Mouse (Mus musculus) stomach, embryonic 14.5 days (tissue): ENCODE measurements around the gene Grap2. TPM values are rescaled to one million over a fixed set of nuclear protein-coding genes. Genes with fewer than 3 reads are reported as not detected.

Experiments used
- ATAC-seq: fragments of 200-750 bp; cut with Nextera tagmentation; 2 replicates; pipeline ENCODE4 v1.8.0; 2017; ENCODE audit warnings: low read depth, moderate TSS enrichment; ENCODE audit not compliant: insufficient number of reproducible peaks, insufficient read depth, low FRiP score
- H3K27ac ChIP-seq: fragments of 300-500 bp; sonication (generic); 2 replicates; pipeline ENCODE4 v1.5.1; 2014; ENCODE audit warnings: mild to moderate bottlenecking, low read length, moderate library complexity, mixed read lengths
- H3K27me3 ChIP-seq: fragments of 300-500 bp; sonication (generic); 2 replicates; pipeline ENCODE4 v1.6.1; 2014; ENCODE audit warnings: low read length, control low read depth, mixed read lengths; ENCODE audit not compliant: control insufficient read depth, insufficient read depth
- H3K36me3 ChIP-seq: fragments of 300-500 bp; sonication (generic); 2 replicates; pipeline ENCODE4 v1.6.1; 2014; ENCODE audit warnings: mild to moderate bottlenecking, control low read depth, low read length, moderate library complexity, mixed read lengths; ENCODE audit not compliant: control insufficient read depth, insufficient read depth
- H3K4me1 ChIP-seq: fragments of 300-500 bp; sonication (generic); 2 replicates; pipeline ENCODE4 v1.6.1; 2014; ENCODE audit warnings: low read length, control low read depth, mixed read lengths; ENCODE audit not compliant: control insufficient read depth, insufficient read depth
- H3K4me2 ChIP-seq: fragments of 300-500 bp; sonication (generic); replicated peaks from 2 replicates; pipeline ENCODE4 v1.6.1; 2014; ENCODE audit warnings: low read depth, low read length, control low read depth
- H3K4me3 ChIP-seq: fragments of 300-500 bp; sonication (generic); 2 replicates; pipeline ENCODE4 v1.5.1; 2014; ENCODE audit warnings: low read depth, low read length, control low read depth
- H3K9ac ChIP-seq: fragments of 300-500 bp; sonication (generic); replicated peaks from 2 replicates; pipeline ENCODE4 v1.6.1; 2014; ENCODE audit warnings: low read depth, mild to moderate bottlenecking, control low read depth, low read length, moderate library complexity, mixed read lengths
- H3K9me3 ChIP-seq: fragments of 300-500 bp; sonication (generic); 2 replicates; pipeline ENCODE4 v1.6.1; 2016; ENCODE audit warnings: low read depth, low read length, control low read depth; ENCODE audit not compliant: control insufficient read depth
- WGBS: fragments of 180-500 bp; shearing (Covaris S2); extraction: QIAGEN DNeasy Blood & Tissue Kit; methylation state at CpG from one replicate; pipeline ENCODE4 v1.1.7; 2014; 5-methylcytosine and 5-hydroxymethylcytosine counted together
- polyA plus RNA-seq: library from polyadenylated mRNA; unstranded; fragments of >200 nt; fragmentation: Nextera tagmentation; extraction: Ambion mirVana; gene quantifications from 2 replicates; pipeline ENCODE4 v1.2.1, GENCODE M21; 2014

The Grap2 gene
- polyA plus RNA-seq, 1 experiment from 2014 or later = 0.97 TPM

- H3K36me3 ChIP-seq = no peaks in the 10 kb centered on the region
- H3K4me3 ChIP-seq = no peak overlapping the region
- no peak for ATAC-seq
- H3K4me2 ChIP-seq = no peak overlapping the region
- H3K9ac ChIP-seq = no peak overlapping the region
- WGBS = 80% methylated on average over 7 of the region's 7 CpGs
- H3K9me3 ChIP-seq = no peaks in the 10 kb centered on the region
- H3K27me3 ChIP-seq = no peaks in the 10 kb centered on the region
- no peak overlapping the region for H3K27ac ChIP-seq
- no peaks in the 10 kb centered on the region; the same call in 1 of the 2 replicates for H3K4me1 ChIP-seq
Measured at GRCm38 (mm10) chr15:80630147-80630546, 57.8 kb downstream of the Grap2 start.

- H3K9me3 ChIP-seq = no peaks in the 10 kb centered on the region
- H3K9ac ChIP-seq = no peak overlapping the region
- no peak overlapping the region for H3K4me2 ChIP-seq
- H3K4me1 ChIP-seq = no peaks in the 10 kb centered on the region; the same call in 1 of the 2 replicates
- no peak overlapping the region for H3K27ac ChIP-seq
- H3K4me3 ChIP-seq = no peak overlapping the region
- H3K27me3 ChIP-seq = no peaks in the 10 kb centered on the region
- no peaks in the 10 kb centered on the region for H3K36me3 ChIP-seq
- WGBS = 47% methylated on average over 14 of the region's 14 CpGs
- ATAC-seq = no peak
Measured at GRCm38 (mm10) chr15:80630711-80631110, 58.3 kb downstream of the Grap2 start.

DNA sequence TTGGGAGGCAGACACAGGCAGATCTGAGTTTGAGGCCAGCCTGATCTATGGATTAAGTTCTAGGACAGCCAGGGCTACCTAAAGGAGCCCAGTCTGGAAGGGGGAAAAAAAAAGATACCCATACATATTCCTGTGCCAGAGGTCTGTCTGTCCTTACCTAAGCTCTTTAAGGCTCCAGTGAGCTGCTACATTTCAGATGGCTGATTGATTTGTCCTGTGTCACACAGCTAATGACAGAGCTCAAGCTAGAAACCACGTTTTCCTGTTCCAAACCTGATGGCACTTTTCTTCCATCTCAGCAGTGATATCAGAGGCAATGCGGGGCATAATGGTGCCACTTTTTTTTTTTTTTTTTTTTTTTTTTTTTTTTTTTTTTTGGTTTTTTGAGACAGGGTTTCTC is 58.9 kb downstream of the Grap2 start:
- no peak for ATAC-seq
- no peak overlapping the region for H3K4me2 ChIP-seq
- no peak overlapping the region for H3K9ac ChIP-seq
- no peaks in the 10 kb centered on the region for H3K27me3 ChIP-seq
- H3K36me3 ChIP-seq = no peaks in the 10 kb centered on the region
- H3K4me3 ChIP-seq = no peak overlapping the region
- no peak overlapping the region for H3K27ac ChIP-seq
- H3K9me3 ChIP-seq = no peaks in the 10 kb centered on the region
- WGBS = 86% methylated on average over 2 of the region's 2 CpGs
- no peaks in the 10 kb centered on the region; the same call in 1 of the 2 replicates for H3K4me1 ChIP-seq

- H3K27ac ChIP-seq = no peak overlapping the region
- H3K27me3 ChIP-seq = no peaks in the 10 kb centered on the region
- no peaks in the 10 kb centered on the region for H3K9me3 ChIP-seq
- no peak overlapping the region for H3K9ac ChIP-seq
- 87% methylated on average over 13 of the region's 13 CpGs for WGBS
- H3K4me2 ChIP-seq = no peak overlapping the region
- no peak overlapping the region for H3K4me3 ChIP-seq
- no peaks in the 10 kb centered on the region for H3K36me3 ChIP-seq
- no peak for ATAC-seq
- H3K4me1 ChIP-seq = no peaks in the 10 kb centered on the region; the same call in 1 of the 2 replicates
Measured at GRCm38 (mm10) chr15:80632280-80632893, 60.0 kb downstream of the Grap2 start.

DNA sequence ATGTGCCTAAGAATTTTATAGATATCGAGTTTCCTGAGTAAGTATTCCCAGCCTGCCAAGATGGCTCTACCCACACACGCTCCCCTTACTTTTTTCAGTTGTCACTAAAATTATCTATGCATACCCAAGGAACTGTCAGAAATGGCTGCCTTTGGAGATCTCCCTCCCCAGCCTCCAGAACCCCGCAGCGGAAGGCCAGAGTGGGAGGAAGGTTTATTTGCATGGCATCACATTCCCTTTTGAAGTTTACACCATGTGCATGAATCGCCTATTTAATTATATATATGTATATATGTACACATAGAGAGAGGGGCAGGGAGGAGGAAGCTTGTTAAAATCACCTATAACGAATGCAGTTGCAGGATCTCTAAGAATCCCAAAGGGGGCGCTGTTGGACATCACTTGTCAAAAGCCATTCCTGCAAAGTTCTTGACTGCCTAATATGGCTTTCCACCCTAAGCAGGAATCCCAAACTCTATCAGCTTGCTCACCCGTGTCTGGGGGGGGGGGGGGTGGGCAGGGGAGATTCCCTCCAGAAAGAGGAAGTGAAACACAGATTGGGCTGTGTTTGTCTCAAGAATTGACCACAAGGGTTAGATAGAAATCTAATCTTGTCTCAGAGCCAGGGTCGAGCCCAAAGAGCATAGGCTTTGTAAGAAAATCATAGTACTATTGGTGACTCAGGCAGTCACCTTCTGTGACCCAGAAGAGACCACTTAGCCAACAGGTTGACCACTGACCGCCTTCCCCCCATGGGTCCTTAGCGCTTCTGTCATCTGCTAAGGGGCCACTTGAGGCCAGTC is 62.2 kb downstream of the Grap2 start:
- Histone ChIP-seq H3K9ac (no peak overlapping the region), H3K4me2 (no peak overlapping the region), H3K9me3 (no peaks in the 10 kb centered on the region), H3K36me3 (no peaks in the 10 kb centered on the region), H3K27me3 (no peaks in the 10 kb centered on the region), H3K4me1 (no peaks in the 10 kb centered on the region; the same call in 1 of the 2 replicates), H3K27ac (no peak overlapping the region), H3K4me3 (no peak overlapping the region)
- 47% methylated on average over 11 of the region's 11 CpGs for WGBS
- ATAC-seq = no peak

DNA sequence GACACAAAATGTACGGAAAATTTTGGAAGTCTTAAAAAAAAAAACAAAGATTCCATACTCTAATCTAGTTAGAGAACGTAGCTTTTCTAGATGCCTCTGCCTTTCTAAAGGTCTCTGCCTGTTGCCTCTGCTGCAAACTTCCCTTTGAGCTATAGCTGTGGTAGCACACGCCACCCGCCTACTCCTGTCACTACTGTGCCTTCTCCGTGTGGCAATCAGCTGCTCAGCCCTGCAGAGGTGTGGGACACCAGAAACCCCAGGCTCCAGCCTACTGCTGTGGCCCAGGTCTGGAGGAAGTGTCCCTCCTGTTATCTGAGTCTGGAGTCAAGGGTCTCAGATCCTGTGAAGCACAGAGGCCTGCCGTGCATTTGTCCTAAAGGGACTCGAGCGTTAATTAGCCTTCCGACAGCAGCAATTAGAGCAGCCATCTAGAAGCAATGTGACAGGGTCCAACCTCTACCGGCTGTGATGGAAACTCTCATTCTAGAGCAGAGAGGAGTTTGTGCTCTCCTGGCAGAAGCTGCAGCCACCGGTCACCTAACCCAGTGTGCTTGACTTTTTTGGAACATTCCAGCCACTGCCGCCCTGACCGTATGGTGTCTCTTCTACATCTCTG is 64.5 kb downstream of the Grap2 start:
- H3K9ac ChIP-seq = no peak overlapping the region
- no peak overlapping the region for H3K4me2 ChIP-seq
- no peak for ATAC-seq
- H3K9me3 ChIP-seq = no peaks in the 10 kb centered on the region
- no peaks in the 10 kb centered on the region for H3K4me1 ChIP-seq
- no peaks in the 10 kb centered on the region for H3K36me3 ChIP-seq
- H3K27me3 ChIP-seq = no peaks in the 10 kb centered on the region
- H3K27ac ChIP-seq = no peak overlapping the region
- WGBS = 64% methylated on average over 13 of the region's 13 CpGs
- H3K4me3 ChIP-seq = no peak overlapping the region

DNA sequence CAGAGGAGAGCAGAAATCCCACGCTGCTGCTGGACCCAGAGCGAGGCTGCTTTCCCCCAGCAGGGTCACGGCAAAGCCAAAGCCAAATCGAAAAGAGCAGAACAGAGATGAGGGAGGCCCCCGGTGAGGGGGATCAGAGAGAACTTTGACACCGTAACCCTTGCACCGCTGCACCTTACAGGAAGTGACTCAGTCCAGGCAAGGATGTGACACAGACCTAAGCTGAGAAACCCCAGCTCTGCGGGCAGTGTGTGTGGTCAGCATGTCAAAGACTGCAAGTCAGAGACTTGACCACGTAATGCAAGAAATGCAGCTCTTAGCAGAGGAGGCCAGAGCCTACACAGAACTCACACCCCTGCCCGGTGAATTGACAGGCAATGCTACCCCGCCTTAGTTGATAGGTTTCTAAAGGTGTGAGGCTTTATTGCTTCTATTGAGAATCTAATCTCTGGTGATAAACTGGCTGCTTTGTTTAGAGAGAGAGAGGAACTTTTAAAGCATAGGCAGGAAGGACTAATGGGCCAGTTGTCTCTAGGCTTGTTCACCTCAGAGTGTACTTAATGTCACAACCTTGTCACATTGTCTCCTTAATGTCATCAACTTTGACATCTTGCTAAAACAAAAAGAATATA is 66.8 kb downstream of the Grap2 start:
- no peak for ATAC-seq
- Histone ChIP-seq H3K27ac (no peak overlapping the region), H3K4me1 (no peaks in the 10 kb centered on the region; the same call in 1 of the 2 replicates), H3K36me3 (no peaks in the 10 kb centered on the region), H3K9ac (no peak overlapping the region), H3K4me2 (no peak overlapping the region), H3K9me3 (no peaks in the 10 kb centered on the region), H3K4me3 (no peak overlapping the region), H3K27me3 (no peaks in the 10 kb centered on the region)
- WGBS = 27% methylated on average over 11 of the region's 11 CpGs

- H3K4me2 ChIP-seq = no peak overlapping the region
- 85% methylated on average over 3 of the region's 3 CpGs for WGBS
- no peaks in the 10 kb centered on the region for H3K36me3 ChIP-seq
- no peak overlapping the region for H3K9ac ChIP-seq
- no peaks in the 10 kb centered on the region; the same call in 1 of the 2 replicates for H3K4me1 ChIP-seq
- no peaks in the 10 kb centered on the region for H3K27me3 ChIP-seq
- H3K27ac ChIP-seq = no peak overlapping the region
- no peak for ATAC-seq
- no peaks in the 10 kb centered on the region for H3K9me3 ChIP-seq
- no peak overlapping the region for H3K4me3 ChIP-seq
Measured at GRCm38 (mm10) chr15:80639874-80640273, 67.5 kb downstream of the Grap2 start.
